Mouse (Mus musculus): Measurements from ENCODE around the gene Mrpl47. TPM values are rescaled to one million over a fixed set of nuclear protein-coding genes. Genes with fewer than 3 reads are reported as not detected.

The Mrpl47 gene
- polyA plus RNA-seq, 1 experiment, result 14.7 TPM

Other genes starting within 250 kb of the Mrpl47 start
- 0.04 and 0.19 TPM in 2 replicates for gene Kcnmb3, start 245.4 kb downstream of the Mrpl47 start, polyA plus RNA-seq (2012; rRNA removed)
- 54.9 and 57.8 TPM in 2 replicates for gene Zfp639, start 227.3 kb downstream of the Mrpl47 start, polyA plus RNA-seq (2012; rRNA removed)
- 107 and 127 TPM in 2 replicates for gene Mfn1, start 208.1 kb downstream of the Mrpl47 start, polyA plus RNA-seq (2012; rRNA removed)
- gene Gnb4, start 121.0 kb downstream of the Mrpl47 start, polyA plus RNA-seq (2012; rRNA removed), result 43.8 and 50.5 TPM in 2 replicates
- gene Actl6a, start 31.3 kb downstream of the Mrpl47 start, polyA plus RNA-seq (2012; rRNA removed), result 20.7 and 22.0 TPM in 2 replicates
- 279 and 326 TPM in 2 replicates for gene Ndufb5, start 615 bp downstream of the Mrpl47 start, polyA plus RNA-seq (2012; rRNA removed)
- gene Usp13, start 79.9 kb upstream of the Mrpl47 start, polyA plus RNA-seq (2012; rRNA removed), result 11.5 and 11.9 TPM in 2 replicates

Data from frontal cortex, adult 2 months (tissue).